Mouse (Mus musculus) liver, embryonic 13.5 days (tissue): ENCODE measurements around the gene Tmem150c. TPM values are rescaled to one million over a fixed set of nuclear protein-coding genes. Genes with fewer than 3 reads are reported as not detected.

Experiments used
- ATAC-seq: fragments of 200-750 bp; cut with Nextera tagmentation; 2 replicates; pipeline ENCODE4 v1.8.0; 2017; ENCODE audit warnings: low read depth, mild to moderate bottlenecking, moderate number of reproducible peaks, moderate library complexity
- DNase-seq: peaks from one replicate; pipeline ENCODE4 v3.0.0; 2022
- H3K27ac ChIP-seq: fragments of 300-500 bp; sonication (generic); 2 replicates; pipeline ENCODE4 v1.5.1; 2015; ENCODE audit warnings: moderate library complexity, mild to moderate bottlenecking, inconsistent platforms
- H3K27me3 ChIP-seq: fragments of 300-500 bp; sonication (generic); 2 replicates; pipeline ENCODE4 v1.6.1; 2015; ENCODE audit warnings: mild to moderate bottlenecking, inconsistent platforms
- H3K36me3 ChIP-seq: fragments of 300-500 bp; sonication (generic); 2 replicates; pipeline ENCODE4 v1.6.1; 2015; ENCODE audit warnings: mild to moderate bottlenecking, inconsistent platforms
- H3K4me1 ChIP-seq: fragments of 300-500 bp; sonication (generic); replicated peaks from 2 replicates; pipeline ENCODE4 v1.6.1; 2015; ENCODE audit warnings: inconsistent platforms
- H3K4me2 ChIP-seq: fragments of 300-500 bp; sonication (generic); 2 replicates; pipeline ENCODE4 v1.6.1; 2015; ENCODE audit warnings: inconsistent platforms, mild to moderate bottlenecking, moderate library complexity
- H3K4me3 ChIP-seq: fragments of 300-500 bp; sonication (generic); replicated peaks from 2 replicates; pipeline ENCODE4 v1.5.1; 2015; ENCODE audit warnings: mild to moderate bottlenecking, inconsistent platforms
- H3K9ac ChIP-seq: fragments of 300-500 bp; sonication (generic); 2 replicates; pipeline ENCODE4 v1.6.1; 2015; ENCODE audit warnings: mild to moderate bottlenecking, inconsistent platforms
- H3K9me3 ChIP-seq: fragments of 300-500 bp; sonication (generic); replicated peaks from 2 replicates; pipeline ENCODE4 v1.6.1; 2016; ENCODE audit warnings: inconsistent platforms
- WGBS: fragments of 180-500 bp; shearing (Covaris S2); methylation state at CpG from one replicate; pipeline ENCODE4 v1.1.7; 2015; ENCODE audit not compliant: insufficient replicate concordance; 5-methylcytosine and 5-hydroxymethylcytosine counted together
- polyA plus RNA-seq: library from polyadenylated mRNA; unstranded; fragments of >200 nt; fragmentation: Nextera tagmentation; extraction: Ambion mirVana; gene quantifications from 2 replicates; pipeline ENCODE4 v1.2.1, GENCODE M21; 2015

Tmem150c gene
- polyA plus RNA-seq, 1 experiment from 2014 or later: 0.83 TPM

GRCm38 (mm10) chr5:100123283-100123682 lies 36.3 kb downstream of the Tmem150c start:
- H3K9me3 ChIP-seq: no peaks in the 10 kb centered on the region
- DNase-seq (no peak), ATAC-seq (no peak)
- H3K4me2 ChIP-seq: no peak overlapping the region
- no peak overlapping the region for H3K9ac ChIP-seq
- H3K27ac ChIP-seq: no peak overlapping the region
- no peaks in the 10 kb centered on the region for H3K36me3 ChIP-seq
- WGBS: 49% methylated on average over 7 of the region's 7 CpGs
- no peak overlapping the region for H3K4me3 ChIP-seq
- peaks cover 9% of the 10 kb centered on the region; the same call in 1 of the 2 replicates for H3K27me3 ChIP-seq
- H3K4me1 ChIP-seq: 0 out of 2 replicates have a peak, but pooled peaks cover 2% of the 10 kb centered on the region

- Histone ChIP-seq H3K27me3 (peaks cover 9% of the 10 kb centered on the region; the same call in 1 of the 2 replicates), H3K9me3 (no peaks in the 10 kb centered on the region), H3K27ac (no peak overlapping the region), H3K4me3 (no peak overlapping the region), H3K36me3 (no peaks in the 10 kb centered on the region), H3K9ac (no peak overlapping the region), H3K4me2 (no peak overlapping the region), H3K4me1 (0 out of 2 replicates have a peak, but pooled peaks cover 2% of the 10 kb centered on the region)
- ATAC-seq: no peak
- WGBS: 45% methylated on average over 7 of the region's 7 CpGs
- no peak for DNase-seq
Observed at GRCm38 (mm10) chr5:100121170-100121569, 38.4 kb downstream of the Tmem150c start.

- Histone ChIP-seq H3K4me2 (no peak overlapping the region), H3K36me3 (no peaks in the 10 kb centered on the region), H3K9me3 (no peaks in the 10 kb centered on the region), H3K27ac (no peak overlapping the region), H3K9ac (no peak overlapping the region), H3K4me1 (0 out of 2 replicates have a peak, but pooled peaks cover 2% of the 10 kb centered on the region), H3K27me3 (peaks cover 9% of the 10 kb centered on the region; the same call in 1 of the 2 replicates), H3K4me3 (no peak overlapping the region)
- DNase-seq: no peak
- no peak for ATAC-seq
- 9% methylated on average over 20 of the region's 20 CpGs for WGBS
Observed at GRCm38 (mm10) chr5:100120711-100121141, 38.9 kb downstream of the Tmem150c start.

DNA sequence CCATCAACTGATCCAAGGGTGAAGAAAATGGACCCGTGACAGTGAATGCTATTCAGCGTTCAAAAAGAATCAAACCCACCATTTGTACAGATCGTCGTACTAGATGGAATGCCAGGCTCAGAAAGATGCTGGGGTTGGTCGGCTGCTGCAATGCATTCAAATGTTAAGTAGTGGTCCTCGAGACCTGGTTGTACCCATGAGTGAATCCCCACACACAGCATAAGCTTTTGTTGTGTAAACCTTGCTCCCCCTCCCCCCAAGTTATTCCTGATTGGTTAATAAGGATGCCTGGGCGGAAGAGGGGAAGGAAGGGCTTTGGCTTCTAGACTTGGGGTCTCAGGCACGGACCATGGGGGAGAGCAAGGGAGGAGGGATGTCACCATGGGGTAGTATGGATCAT lies 40.3 kb downstream of the Tmem150c start:
- Histone ChIP-seq H3K27me3 (peaks cover 9% of the 10 kb centered on the region; the same call in 1 of the 2 replicates), H3K4me2 (no peak overlapping the region), H3K9ac (no peak overlapping the region), H3K36me3 (no peaks in the 10 kb centered on the region), H3K27ac (no peak overlapping the region), H3K4me1 (0 out of 2 replicates have a peak, but pooled peaks cover 2% of the 10 kb centered on the region), H3K4me3 (no peak overlapping the region), H3K9me3 (no peaks in the 10 kb centered on the region)
- WGBS: 46% methylated on average over 8 of the region's 8 CpGs
- ATAC-seq (no peak), DNase-seq (no peak)

GRCm38 (mm10) chr5:100113403-100113802 lies 46.2 kb downstream of the Tmem150c start:
- no peaks in the 10 kb centered on the region for H3K9me3 ChIP-seq
- WGBS: 43% methylated on average over 5 of the region's 5 CpGs
- ATAC-seq (no peak), DNase-seq (no peak)
- H3K36me3 ChIP-seq: no peaks in the 10 kb centered on the region
- H3K4me3 ChIP-seq: no peak overlapping the region
- H3K27me3 ChIP-seq: no peaks in the 10 kb centered on the region; the same call in 1 of the 2 replicates
- H3K27ac ChIP-seq: no peak overlapping the region
- H3K4me1 ChIP-seq: no peaks in the 10 kb centered on the region
- no peak overlapping the region for H3K4me2 ChIP-seq
- no peak overlapping the region for H3K9ac ChIP-seq

DNA sequence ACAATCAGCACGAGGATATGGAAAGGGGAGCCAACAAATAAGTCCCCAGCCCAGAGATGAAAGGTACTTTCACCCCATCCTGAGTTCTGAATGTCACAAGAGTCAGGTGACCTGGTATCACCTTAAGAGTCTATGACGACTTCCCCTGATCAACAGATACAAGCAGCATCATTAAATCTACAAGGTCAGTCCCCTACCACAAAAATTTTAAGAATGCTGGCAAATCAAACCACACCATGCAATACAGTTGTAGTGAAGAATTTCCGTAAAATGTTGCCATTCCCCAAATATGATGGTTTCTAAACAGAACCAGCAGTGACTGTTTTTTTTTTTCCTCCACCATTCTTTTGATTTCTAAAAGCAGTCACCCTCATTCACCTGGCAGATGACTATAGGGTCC lies 49.0 kb downstream of the Tmem150c start:
- Histone ChIP-seq H3K4me1 (no peaks in the 10 kb centered on the region), H3K36me3 (no peaks in the 10 kb centered on the region), H3K9ac (no peak overlapping the region), H3K9me3 (no peaks in the 10 kb centered on the region), H3K27me3 (no peaks in the 10 kb centered on the region), H3K4me2 (no peak overlapping the region), H3K4me3 (no peak overlapping the region), H3K27ac (no peak overlapping the region)
- DNase-seq (no peak), ATAC-seq (no peak)
- WGBS: 45% methylated on average over 3 of the region's 3 CpGs

GRCm38 (mm10) chr5:100109543-100110282 lies 49.9 kb downstream of the Tmem150c start:
- no peak overlapping the region for H3K27ac ChIP-seq
- no peak overlapping the region for H3K4me3 ChIP-seq
- ATAC-seq (no peak), DNase-seq (no peak)
- 43% methylated on average over 7 of the region's 7 CpGs for whole genome bisulfite sequencing
- H3K27me3 ChIP-seq: no peaks in the 10 kb centered on the region
- H3K4me1 ChIP-seq: no peaks in the 10 kb centered on the region
- no peaks in the 10 kb centered on the region for H3K36me3 ChIP-seq
- H3K4me2 ChIP-seq: no peak overlapping the region
- no peaks in the 10 kb centered on the region for H3K9me3 ChIP-seq
- H3K9ac ChIP-seq: no peak overlapping the region

- Histone ChIP-seq H3K27ac (no peak overlapping the region), H3K36me3 (no peaks in the 10 kb centered on the region), H3K4me2 (no peak overlapping the region), H3K9ac (no peak overlapping the region), H3K4me3 (no peak overlapping the region), H3K4me1 (no peaks in the 10 kb centered on the region), H3K27me3 (no peaks in the 10 kb centered on the region), H3K9me3 (no peaks in the 10 kb centered on the region)
- DNase-seq (no peak), ATAC-seq (no peak)
- WGBS: 70% methylated on average over 9 of the region's 9 CpGs
Observed at GRCm38 (mm10) chr5:100108866-100109265, 50.7 kb downstream of the Tmem150c start.

GRCm38 (mm10) chr5:100102395-100102794 lies 57.2 kb downstream of the Tmem150c start:
- ATAC-seq (no peak), DNase-seq (no peak)
- H3K27me3 ChIP-seq: no peaks in the 10 kb centered on the region
- no peak overlapping the region for H3K4me2 ChIP-seq
- H3K4me3 ChIP-seq: no peak overlapping the region
- no peaks in the 10 kb centered on the region for H3K36me3 ChIP-seq
- H3K4me1 ChIP-seq: no peaks in the 10 kb centered on the region
- no peak overlapping the region for H3K27ac ChIP-seq
- WGBS: 82% methylated on average over 1 of the region's 1 CpGs
- no peak overlapping the region for H3K9ac ChIP-seq
- H3K9me3 ChIP-seq: no peaks in the 10 kb centered on the region

DNA sequence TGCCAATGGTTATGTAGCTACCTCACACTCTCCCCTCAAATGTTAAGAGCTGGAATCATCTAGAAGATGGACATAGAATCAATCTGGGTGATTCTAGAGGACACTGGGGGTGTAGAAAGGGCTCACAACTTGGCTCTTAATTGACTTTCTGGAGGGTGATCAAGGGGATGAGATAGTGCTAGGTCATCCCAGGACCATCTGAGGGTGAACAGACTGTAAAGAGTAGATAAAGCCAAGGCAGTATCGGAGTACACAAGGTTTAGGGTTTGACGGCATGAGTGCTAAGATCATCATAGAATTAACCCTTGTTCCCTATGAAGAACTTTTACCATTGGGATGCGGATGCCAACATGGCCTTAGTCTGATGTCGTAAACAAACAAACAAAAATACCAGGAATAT lies 61.6 kb downstream of the Tmem150c start:
- no peak for ATAC-seq
- Histone ChIP-seq H3K9me3 (no peaks in the 10 kb centered on the region; the same call in 1 of the 2 replicates), H3K27me3 (no peaks in the 10 kb centered on the region), H3K9ac (no peak overlapping the region), H3K4me2 (no peak overlapping the region), H3K36me3 (no peaks in the 10 kb centered on the region), H3K4me1 (no peaks in the 10 kb centered on the region), H3K27ac (no peak overlapping the region), H3K4me3 (no peak overlapping the region)
- WGBS: 61% methylated on average over 4 of the region's 4 CpGs
- DNase-seq: no peak

DNA sequence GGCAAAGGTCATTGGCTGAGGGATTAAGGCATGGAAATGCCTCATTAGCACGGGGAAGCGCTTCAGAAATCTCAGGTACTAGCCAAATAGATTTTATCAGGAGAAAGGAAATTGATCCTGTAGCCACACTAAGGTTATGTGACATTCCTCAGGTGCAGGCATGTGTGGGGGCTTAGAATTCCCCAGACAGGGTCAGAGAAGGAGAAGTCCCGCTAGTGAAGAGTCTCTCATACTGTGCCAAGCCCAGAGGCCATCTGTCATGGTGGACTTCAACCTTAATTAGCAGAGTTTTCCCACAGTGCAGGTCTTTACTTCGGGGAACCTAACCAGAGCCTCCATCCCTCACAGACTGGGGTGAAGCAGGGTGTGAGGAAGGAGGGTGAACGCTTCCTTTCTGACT lies 62.7 kb downstream of the Tmem150c start:
- no peaks in the 10 kb centered on the region; the same call in 1 of the 2 replicates for H3K9me3 ChIP-seq
- ATAC-seq: no peak
- H3K4me3 ChIP-seq: no peak overlapping the region
- no peak overlapping the region for H3K4me2 ChIP-seq
- no peak overlapping the region for H3K9ac ChIP-seq
- H3K27ac ChIP-seq: no peak overlapping the region
- H3K27me3 ChIP-seq: no peaks in the 10 kb centered on the region
- WGBS: 52% methylated on average over 5 of the region's 5 CpGs
- DNase-seq: no peak
- H3K4me1 ChIP-seq: no peaks in the 10 kb centered on the region
- no peaks in the 10 kb centered on the region for H3K36me3 ChIP-seq

- WGBS: 31% methylated on average over 17 of the region's 17 CpGs
- Histone ChIP-seq H3K4me2 (no peak overlapping the region), H3K27me3 (no peaks in the 10 kb centered on the region), H3K9ac (no peak overlapping the region), H3K36me3 (no peaks in the 10 kb centered on the region), H3K27ac (no peak overlapping the region), H3K4me1 (no peaks in the 10 kb centered on the region), H3K4me3 (no peak overlapping the region), H3K9me3 (no peaks in the 10 kb centered on the region; the same call in 1 of the 2 replicates)
- no peak for ATAC-seq
- no peak for DNase-seq
Observed at GRCm38 (mm10) chr5:100091602-100092001, 68.0 kb downstream of the Tmem150c start.
